Mouse (Mus musculus) left cerebral cortex, adult 18-20 months (tissue): ENCODE data around the gene Ankrd36. TPM values are rescaled to one million over a fixed set of nuclear protein-coding genes. Genes with fewer than 3 reads are reported as not detected.
"Not testable (repeated sequence)": the region's sequence is repeated elsewhere in the genome, so short reads cannot be mapped to it uniquely, and the experiment has no call there.

ENCODE experiments used
- DNase-seq, 2 experiments: peaks; one replicate each; pipeline ENCODE4 v3.0.0; 2021 to 2022; ENCODE audit warnings: low spot score in 2 of 2, mixed read lengths in 1 of 2
- long read RNA-seq, 2 experiments: library from polyadenylated mRNA; stranded (forward); transcript quantifications; one replicate each; pipeline ENCODE4 v2.0.0; 2021
- total RNA-seq, 2 experiments: library from RNA; stranded (reverse); gene quantifications; 2 replicates each; pipeline ENCODE4 v1.2.3; 2021

Gene Ankrd36
- total RNA-seq: not detected
- long read RNA-seq, experiment 1, partial matches to known transcripts: 0 of 1 reads
- long read RNA-seq, experiment 1, other reads (novel, unspliced or antisense): 1 of 1 reads
- long read RNA-seq, experiment 2, partial matches to known transcripts: 0 of 1 reads
- long read RNA-seq, experiment 2, other reads (novel, unspliced or antisense): 1 of 1 reads

- no peak for DNase-seq
Observed at GRCm38 (mm10) chr11:5569474-5569873, at the start of gene Ankrd36. Gene Ankrd36 (plus strand): TSS chr11:5569684.

GRCm38 (mm10) chr11:5520412-5521265, 48.8 kb upstream of the Ankrd36 start, which contains the start of gene Xbp1:
Gene Xbp1 (plus strand): TSS chr11:5520659.
- DNase-seq: peak; percentile 98 to 99

GRCm38 (mm10) chr11:5521266-5521515, 48.3 kb upstream of the Ankrd36 start:
- DNase-seq: no peak

- peak; percentile 74 to 80 for DNase-seq
Observed at GRCm38 (mm10) chr11:5521516-5522291, 47.8 kb upstream of the Ankrd36 start.

GRCm38 (mm10) chr11:5522798-5523415, 46.6 kb upstream of the Ankrd36 start:
- DNase-seq: no peak

- no peak for DNase-seq
Observed at GRCm38 (mm10) chr11:5525418-5525817, 44.1 kb upstream of the Ankrd36 start.

GRCm38 (mm10) chr11:5526573-5527439, 42.7 kb upstream of the Ankrd36 start:
- DNase-seq: no peak

GRCm38 (mm10) chr11:5527865-5528523, 41.5 kb upstream of the Ankrd36 start:
- DNase-seq: no peak

GRCm38 (mm10) chr11:5528841-5529240, 40.6 kb upstream of the Ankrd36 start:
- no peak for DNase-seq

- no peak for DNase-seq
Observed at GRCm38 (mm10) chr11:5530172-5530571, 39.3 kb upstream of the Ankrd36 start.

GRCm38 (mm10) chr11:5530717-5531116, 38.8 kb upstream of the Ankrd36 start:
- DNase-seq: no peak

- DNase-seq: no peak
Observed at GRCm38 (mm10) chr11:5533108-5533507, 36.4 kb upstream of the Ankrd36 start.

- DNase-seq: not testable (repeated sequence)
Observed at GRCm38 (mm10) chr11:5537454-5537853, 32.0 kb upstream of the Ankrd36 start.

GRCm38 (mm10) chr11:5540331-5540730, 29.2 kb upstream of the Ankrd36 start:
- no peak for DNase-seq

- DNase-seq: no peak
Observed at GRCm38 (mm10) chr11:5541230-5541798, 28.2 kb upstream of the Ankrd36 start.

GRCm38 (mm10) chr11:5541799-5542481, 27.5 kb upstream of the Ankrd36 start, which contains the start of gene Ccdc117:
Gene Ccdc117 (minus strand): TSS chr11:5542187.
- peak; percentile 87 to 91 for DNase-seq

- DNase-seq: no peak
Observed at GRCm38 (mm10) chr11:5542482-5543185, 26.9 kb upstream of the Ankrd36 start.

GRCm38 (mm10) chr11:5543281-5543680, 26.2 kb upstream of the Ankrd36 start:
- DNase-seq: no peak
